Mouse (Mus musculus) ES-E14 (cell line): ENCODE measurements around the gene Itgb6. TPM values are rescaled to one million over a fixed set of nuclear protein-coding genes. Genes with fewer than 3 reads are reported as not detected.

Source experiments
- DNase-seq: peaks from one replicate; pipeline ENCODE4 v3.0.0-alpha.2; 2013; ENCODE audit warnings: low read depth, low spot score
- H3K27ac ChIP-seq: 2 replicates; pipeline ENCODE4 v1.5.1; 2012; ENCODE audit warnings: low read depth, mild to moderate bottlenecking, low read length, moderate library complexity, mixed read lengths; ENCODE audit not compliant: poor library complexity, insufficient read depth, severe bottlenecking
- H3K36me3 ChIP-seq: 2 replicates; pipeline ENCODE4 v1.6.1; 2012; ENCODE audit warnings: mild to moderate bottlenecking, low read length, moderate library complexity, mixed read lengths; ENCODE audit not compliant: control insufficient read depth, poor library complexity, insufficient read depth, severe bottlenecking
- H3K4me1 ChIP-seq, 2 experiments: fragments of 150-350 bp in 1 of 2; sonication (generic) in 1 of 2; 2 replicates each; pipeline ENCODE4 v1.6.1; 2012; ENCODE audit warnings: low read length in 2 of 2, mild to moderate bottlenecking in 1 of 2, mixed read lengths in 1 of 2; ENCODE audit not compliant: control insufficient read depth in 2 of 2, insufficient read depth in 2 of 2, poor library complexity in 1 of 2
- H3K4me3 ChIP-seq, 2 experiments: fragments of 150-350 bp in 1 of 2; sonication (generic) in 1 of 2; 2 replicates each; pipeline ENCODE4 v1.5.1; 2012; ENCODE audit warnings: low read length in 2 of 2, low read depth in 1 of 2, mild to moderate bottlenecking in 1 of 2, mixed read lengths in 1 of 2; ENCODE audit not compliant: insufficient read depth in 1 of 2, poor library complexity in 1 of 2, severe bottlenecking in 1 of 2
- H3K9ac ChIP-seq: 2 replicates; pipeline ENCODE4 v1.6.1; 2012; ENCODE audit warnings: low read depth, mild to moderate bottlenecking, low read length, mixed read lengths; ENCODE audit not compliant: poor library complexity, insufficient read depth, severe bottlenecking
- H3K9me3 ChIP-seq: fragments of 150-350 bp; sonication (generic); 2 replicates; pipeline ENCODE4 v1.6.1; 2012; ENCODE audit warnings: low read depth, mild to moderate bottlenecking, low read length; ENCODE audit not compliant: control insufficient read depth, insufficient read depth
- CHD2 ChIP-seq: IDR thresholded peaks from 2 replicates; pipeline ENCODE4 v1.6.1; 2014; ENCODE audit warnings: mild to moderate bottlenecking, low read depth, low read length, inconsistent platforms
- HCFC1 ChIP-seq: IDR thresholded peaks from 2 replicates; pipeline ENCODE4 v1.6.1; 2012; ENCODE audit warnings: low read length, inconsistent platforms, borderline replicate concordance; ENCODE audit not compliant: insufficient read depth
- MAFK ChIP-seq: IDR thresholded peaks from 2 replicates; pipeline ENCODE4 v1.6.1; 2014; ENCODE audit warnings: mild to moderate bottlenecking, low read depth, low read length, inconsistent platforms; ENCODE audit not compliant: insufficient read depth
- ZC3H11A ChIP-seq: IDR thresholded peaks from 2 replicates; pipeline ENCODE4 v1.6.1; 2012; ENCODE audit warnings: low read depth, mild to moderate bottlenecking, inconsistent platforms, low read length, borderline replicate concordance
- ZNF384 ChIP-seq: IDR thresholded peaks from 2 replicates; pipeline ENCODE4 v1.6.1; 2012; ENCODE audit warnings: low read depth, low read length, inconsistent platforms
- in situ Hi-C, 2 experiments: fragments of 600-800 bp; cut with MboI; formaldehyde crosslinking; loops; one replicate each; pipeline ENCODE4 v1.15.1; 2025; ENCODE audit warnings: low sequenced_read_pairs in 2 of 2, inconsistent platforms in 1 of 2; ENCODE audit not compliant: unreplicated experiment in 2 of 2
- total RNA-seq: library from RNA; depleted of rRNA; stranded (reverse); fragments of 300-350 nt; gene quantifications from 2 replicates; pipeline ENCODE4 v1.2.3, GENCODE M21; 2012

The Itgb6 gene
- total RNA-seq, 1 experiment: 0.04 TPM

- Histone ChIP-seq H3K36me3 (no peaks in the 10 kb centered on the region), H3K27ac (no peak overlapping the region), H3K4me1 (no peaks in the 10 kb centered on the region), H3K9ac (no peak overlapping the region), H3K4me3 (no peak overlapping the region), H3K9me3 (no peaks in the 10 kb centered on the region)
- DNase-seq: no peak
- in situ Hi-C loops: no loop called here
- TF ChIP-seq ZNF384 (no peak), CHD2 (no peak), HCFC1 (no peak), MAFK (no peak), ZC3H11A (no peak)
Measured at GRCm38 (mm10) chr2:60625766-60626165, 96.7 kb downstream of the Itgb6 start.

- TF ChIP-seq CHD2: no peak
- TF ChIP-seq HCFC1: no peak
- TF ChIP-seq MAFK: no peak
- no peak for TF ChIP-seq ZC3H11A
- no peak for TF ChIP-seq ZNF384
- H3K4me1 ChIP-seq: no peaks in the 10 kb centered on the region
Measured at GRCm38 (mm10) chr2:60622161-60622560, 100.3 kb downstream of the Itgb6 start.

GRCm38 (mm10) chr2:60614758-60615157, 107.7 kb downstream of the Itgb6 start:
- Histone ChIP-seq H3K9ac (no peak overlapping the region), H3K36me3 (no peaks in the 10 kb centered on the region), H3K4me1 (no peaks in the 10 kb centered on the region), H3K4me3 (no peak overlapping the region), H3K9me3 (no peaks in the 10 kb centered on the region), H3K27ac (no peak overlapping the region)
- TF ChIP-seq CHD2: no peak
- no peak for TF ChIP-seq HCFC1
- no peak for TF ChIP-seq MAFK
- TF ChIP-seq ZNF384: no peak
- no peak for TF ChIP-seq ZC3H11A
- in situ Hi-C loops: no loop called here
- DNase-seq: no peak

More at GRCm38 (mm10) chr2:60622161-60622560, 100.3 kb downstream of the Itgb6 start:
- H3K9me3 ChIP-seq: no peaks in the 10 kb centered on the region
- no peak overlapping the region for H3K4me3 ChIP-seq
- no peak overlapping the region for H3K9ac ChIP-seq
- in situ Hi-C loops: no loop called here
- no peak overlapping the region for H3K27ac ChIP-seq
- H3K36me3 ChIP-seq: no peaks in the 10 kb centered on the region
- no peak for DNase-seq

- Histone ChIP-seq H3K27ac (no peak overlapping the region), H3K9me3 (no peaks in the 10 kb centered on the region), H3K36me3 (no peaks in the 10 kb centered on the region), H3K4me3 (no peak overlapping the region), H3K9ac (no peak overlapping the region), H3K4me1 (no peaks in the 10 kb centered on the region)
- TF ChIP-seq ZC3H11A (no peak), HCFC1 (no peak), ZNF384 (no peak), CHD2 (no peak), MAFK (no peak)
- in situ Hi-C loops: no loop called here
- no peak for DNase-seq
Measured at GRCm38 (mm10) chr2:60613857-60614228, 108.6 kb downstream of the Itgb6 start.
